Mouse (Mus musculus) limb, embryonic 11.5 days (tissue): Measurements from ENCODE around the gene Pkdcc. TPM values are rescaled to one million over a fixed set of nuclear protein-coding genes. Genes with fewer than 3 reads are reported as not detected.

ENCODE experiments used
- ATAC-seq: fragments of 200-750 bp; cut with Nextera tagmentation; 2 replicates; pipeline ENCODE4 v1.8.0; 2017; ENCODE audit warnings: low read depth; ENCODE audit not compliant: insufficient number of reproducible peaks, low FRiP score, low TSS enrichment
- DNase-seq: peaks from one replicate; pipeline ENCODE4 v3.0.0-alpha.2; 2015; ENCODE audit warnings: low spot score
- H3K27ac ChIP-seq: fragments of 300-500 bp; sonication (generic); replicated peaks from 2 replicates; pipeline ENCODE4 v1.5.1; 2014; ENCODE audit warnings: low read depth, mild to moderate bottlenecking, low read length
- H3K27me3 ChIP-seq: fragments of 300-500 bp; sonication (generic); 2 replicates; pipeline ENCODE4 v1.6.1; 2014; ENCODE audit warnings: mild to moderate bottlenecking, low read length, mixed read lengths; ENCODE audit not compliant: control insufficient read depth, insufficient read depth
- H3K36me3 ChIP-seq: fragments of 300-500 bp; sonication (generic); 2 replicates; pipeline ENCODE4 v1.6.1; 2014; ENCODE audit warnings: mild to moderate bottlenecking, low read length, moderate library complexity, mixed read lengths; ENCODE audit not compliant: control insufficient read depth, insufficient read depth
- H3K4me1 ChIP-seq: fragments of 300-500 bp; sonication (generic); 2 replicates; pipeline ENCODE4 v1.6.1; 2014; ENCODE audit warnings: low read length, mixed read lengths; ENCODE audit not compliant: control insufficient read depth, insufficient read depth
- H3K4me2 ChIP-seq: fragments of 300-500 bp; sonication (generic); 2 replicates; pipeline ENCODE4 v1.6.1; 2014; ENCODE audit warnings: low read depth, mild to moderate bottlenecking, moderate library complexity; ENCODE audit not compliant: severe bottlenecking
- H3K4me3 ChIP-seq: fragments of 300-500 bp; sonication (generic); 2 replicates; pipeline ENCODE4 v1.5.1; 2014; ENCODE audit warnings: low read depth, low read length
- H3K9ac ChIP-seq: fragments of 300-500 bp; sonication (generic); 2 replicates; pipeline ENCODE4 v1.6.1; 2014; ENCODE audit warnings: mild to moderate bottlenecking, low read length
- H3K9me3 ChIP-seq: fragments of 300-500 bp; sonication (generic); 2 replicates; pipeline ENCODE4 v1.6.1; 2016; ENCODE audit warnings: low read length; ENCODE audit not compliant: control insufficient read depth
- WGBS: fragments of 180-500 bp; shearing (Covaris S2); extraction: QIAGEN DNeasy Blood & Tissue Kit; methylation state at CpG from one replicate; pipeline ENCODE4 v1.1.7; 2014; 5-methylcytosine and 5-hydroxymethylcytosine counted together
- polyA plus RNA-seq: library from polyadenylated mRNA; unstranded; fragments of >200 nt; fragmentation: Nextera tagmentation; extraction: Ambion mirVana; gene quantifications from 2 replicates; pipeline ENCODE4 v1.2.1, GENCODE M21; 2014

The Pkdcc gene
- polyA plus RNA-seq, 1 experiment from 2014 or later, result 22.6 TPM

GRCm38 (mm10) chr17:83245460-83245859, 30.4 kb downstream of the Pkdcc start:
- H3K27me3 ChIP-seq, result peaks cover 10% of the 10 kb centered on the region
- no peak overlapping the region for H3K4me2 ChIP-seq
- H3K4me3 ChIP-seq, result no peak overlapping the region
- no peak overlapping the region for H3K27ac ChIP-seq
- DNase-seq, result no peak
- no peaks in the 10 kb centered on the region for H3K4me1 ChIP-seq
- H3K36me3 ChIP-seq, result no peaks in the 10 kb centered on the region; the same call in 1 of the 2 replicates
- H3K9me3 ChIP-seq, result no peaks in the 10 kb centered on the region
- WGBS, result 77% methylated on average over 3 of the region's 3 CpGs
- no peak for ATAC-seq
- H3K9ac ChIP-seq, result no peak overlapping the region

- WGBS, result 47% methylated on average over 7 of the region's 7 CpGs
- peaks cover 10% of the 10 kb centered on the region for H3K27me3 ChIP-seq
- no peak overlapping the region for H3K27ac ChIP-seq
Measured at GRCm38 (mm10) chr17:83246090-83246489, 31.0 kb downstream of the Pkdcc start.

GRCm38 (mm10) chr17:83247176-83247575, 32.1 kb downstream of the Pkdcc start:
- no peaks in the 10 kb centered on the region for H3K4me1 ChIP-seq
- 63% methylated on average over 4 of the region's 4 CpGs for WGBS
- no peak overlapping the region for H3K4me2 ChIP-seq
- no peak overlapping the region for H3K4me3 ChIP-seq
- H3K27ac ChIP-seq, result no peak overlapping the region
- no peak for DNase-seq
- no peaks in the 10 kb centered on the region for H3K9me3 ChIP-seq
- ATAC-seq, result no peak
- H3K36me3 ChIP-seq, result no peaks in the 10 kb centered on the region; the same call in 1 of the 2 replicates
- no peak overlapping the region for H3K9ac ChIP-seq
- H3K27me3 ChIP-seq, result peaks cover 10% of the 10 kb centered on the region

More at GRCm38 (mm10) chr17:83246090-83246489, 31.0 kb downstream of the Pkdcc start:
- H3K9ac ChIP-seq, result no peak overlapping the region
- H3K9me3 ChIP-seq, result no peaks in the 10 kb centered on the region
- H3K4me2 ChIP-seq, result no peak overlapping the region
- no peaks in the 10 kb centered on the region; the same call in 1 of the 2 replicates for H3K36me3 ChIP-seq
- H3K4me3 ChIP-seq, result no peak overlapping the region
- no peaks in the 10 kb centered on the region for H3K4me1 ChIP-seq
- DNase-seq (no peak), ATAC-seq (no peak)

GRCm38 (mm10) chr17:83248467-83248866, 33.4 kb downstream of the Pkdcc start:
- no peak for ATAC-seq
- Histone ChIP-seq H3K9ac (no peak overlapping the region), H3K27me3 (peaks cover 10% of the 10 kb centered on the region), H3K4me1 (no peaks in the 10 kb centered on the region), H3K4me2 (no peak overlapping the region), H3K9me3 (no peaks in the 10 kb centered on the region), H3K4me3 (no peak overlapping the region), H3K27ac (no peak overlapping the region), H3K36me3 (no peaks in the 10 kb centered on the region; the same call in 1 of the 2 replicates)
- DNase-seq, result no peak
- WGBS, result 35% methylated on average over 2 of the region's 2 CpGs

GRCm38 (mm10) chr17:83250903-83251526, 35.9 kb downstream of the Pkdcc start:
- Histone ChIP-seq H3K4me3 (no peak overlapping the region), H3K4me2 (no peak overlapping the region), H3K36me3 (no peaks in the 10 kb centered on the region), H3K27ac (no peak overlapping the region), H3K4me1 (no peaks in the 10 kb centered on the region), H3K9me3 (0 out of 2 replicates have a peak, but pooled peaks cover 2% of the 10 kb centered on the region), H3K9ac (no peak overlapping the region), H3K27me3 (peaks cover 7% of the 10 kb centered on the region)
- DNase-seq (no peak), ATAC-seq (no peak; the same call in 1 of the 2 replicates)
- WGBS, result 79% methylated on average over 18 of the region's 18 CpGs

- Histone ChIP-seq H3K36me3 (no peaks in the 10 kb centered on the region), H3K4me1 (no peaks in the 10 kb centered on the region), H3K4me2 (no peak overlapping the region), H3K9me3 (0 out of 2 replicates have a peak, but pooled peaks cover 2% of the 10 kb centered on the region), H3K9ac (no peak overlapping the region), H3K4me3 (no peak overlapping the region), H3K27me3 (0 out of 2 replicates have a peak, but pooled peaks cover 3% of the 10 kb centered on the region), H3K27ac (no peak overlapping the region)
- no peak for ATAC-seq
- peak; percentile 68 for DNase-seq
- WGBS, result 26% methylated on average over 12 of the region's 12 CpGs
Measured at GRCm38 (mm10) chr17:83253051-83253649, 38.1 kb downstream of the Pkdcc start.

- Histone ChIP-seq H3K36me3 (no peaks in the 10 kb centered on the region), H3K4me2 (peak overlapping the region; percentile 31; the same call in 1 of the 2 replicates), H3K4me3 (no peak overlapping the region), H3K9ac (no peak overlapping the region), H3K9me3 (no peaks in the 10 kb centered on the region), H3K27ac (no peak overlapping the region), H3K4me1 (no peaks in the 10 kb centered on the region), H3K27me3 (no peaks in the 10 kb centered on the region)
- DNase-seq, result peak; percentile 80
- peak; percentile 86 for ATAC-seq
- 53% methylated on average over 23 of the region's 23 CpGs for WGBS
Measured at GRCm38 (mm10) chr17:83267202-83268128, 52.4 kb downstream of the Pkdcc start.

- Histone ChIP-seq H3K9ac (no peak overlapping the region), H3K36me3 (no peaks in the 10 kb centered on the region), H3K4me2 (no peak overlapping the region), H3K4me3 (no peak overlapping the region), H3K4me1 (peaks cover 6% of the 10 kb centered on the region; the same call in 1 of the 2 replicates), H3K27me3 (peaks cover 3% of the 10 kb centered on the region; the same call in 1 of the 2 replicates), H3K9me3 (no peaks in the 10 kb centered on the region), H3K27ac (no peak overlapping the region)
- peak; percentile 92 for DNase-seq
- 6% methylated on average over 3 of the region's 3 CpGs for WGBS
- ATAC-seq, result no peak
Measured at GRCm38 (mm10) chr17:83271509-83271908, 56.4 kb downstream of the Pkdcc start.
